Mouse (Mus musculus): Measurements from ENCODE around the gene Avl9.

- TF ChIP-seq EP300 (optimal IDR thresholded peaks at IDR 0.05): no peak
- no peak for TF ChIP-seq CTCF (IDR thresholded peaks at IDR 0.05; ENCODE audit: low read depth)
Measured at GRCm38 (mm10) chr6:56796232-56796631, 81.5 kb downstream of the Avl9 start.
